Mouse (Mus musculus): Measurements from ENCODE around the gene Stat4. TPM values are rescaled to one million over a fixed set of nuclear protein-coding genes. Genes with fewer than 3 reads are reported as not detected.

Gene Stat4
- polyA plus RNA-seq, 1 experiment, result not detected

DNA sequence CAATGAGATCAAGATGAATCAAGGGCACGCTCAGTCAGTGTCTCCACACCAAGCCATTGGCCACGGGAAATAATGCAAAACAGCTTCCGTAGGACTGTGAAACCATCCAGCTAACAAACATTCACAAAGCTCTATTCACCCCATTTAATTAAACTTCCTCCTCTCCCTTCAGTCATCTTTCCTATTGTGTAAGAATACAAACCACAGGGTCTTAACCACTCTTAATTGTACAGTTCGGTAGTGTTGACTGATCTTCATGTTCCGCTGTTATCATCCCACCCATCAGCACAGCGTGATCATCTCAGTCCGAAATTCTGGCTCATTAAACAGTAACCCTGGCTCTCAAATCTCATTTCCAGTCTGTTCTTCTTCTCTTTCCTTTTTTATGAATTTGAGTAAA lies 25.8 kb downstream of the Stat4 start:
- H3K27me3 ChIP-seq (ENCODE audit: control insufficient read depth), result peaks cover 4% of the 10 kb centered on the region; the same call in 1 of the 2 replicates
- no peaks in the 10 kb centered on the region for H3K4me1 ChIP-seq (ENCODE audit: control insufficient read depth)
- TF ChIP-seq GATA1 (IDR thresholded peaks at IDR 0.05; ENCODE audit: low read length), result no peak
- no peak for TF ChIP-seq TAL1 (IDR thresholded peaks at IDR 0.05; ENCODE audit: low read length)
- no peaks in the 10 kb centered on the region for H3K9me3 ChIP-seq (ENCODE audit: control insufficient read depth, low read length)
- no peak overlapping the region for H3K4me3 ChIP-seq (replicated peaks)
- no peaks in the 10 kb centered on the region for H3K36me3 ChIP-seq (ENCODE audit: control insufficient read depth)

DNA sequence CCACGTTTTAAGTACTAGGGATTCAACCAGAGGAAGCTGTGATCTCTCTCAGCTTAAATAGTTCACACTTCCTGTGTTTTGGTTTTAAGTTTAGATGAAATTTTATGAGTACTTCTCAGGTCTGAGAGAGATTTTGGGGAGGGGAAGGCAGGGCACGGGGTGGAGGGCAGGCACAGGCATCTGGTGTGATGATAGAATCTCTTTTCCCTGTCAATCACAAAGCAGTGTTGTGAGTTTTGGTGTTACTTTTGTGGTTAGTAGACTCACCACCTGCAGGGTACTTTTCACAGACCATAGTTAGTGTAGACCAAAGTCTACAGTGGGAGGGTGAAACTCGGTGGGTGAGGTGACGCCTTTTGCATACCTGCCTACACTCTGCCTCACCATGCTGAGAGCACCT lies 32.7 kb downstream of the Stat4 start:
- Histone ChIP-seq H3K4me1 (ENCODE audit: control insufficient read depth) (no peaks in the 10 kb centered on the region), H3K27me3 (ENCODE audit: control insufficient read depth) (no peaks in the 10 kb centered on the region), H3K36me3 (ENCODE audit: control insufficient read depth) (no peaks in the 10 kb centered on the region), H3K4me3 (replicated peaks) (no peak overlapping the region), H3K9me3 (ENCODE audit: control insufficient read depth, low read length) (no peaks in the 10 kb centered on the region)
- TF ChIP-seq TAL1 (IDR thresholded peaks at IDR 0.05; ENCODE audit: low read length) (no peak), GATA1 (IDR thresholded peaks at IDR 0.05; ENCODE audit: low read length) (no peak)

- no peaks in the 10 kb centered on the region for H3K36me3 ChIP-seq (ENCODE audit: control insufficient read depth)
Observed at GRCm38 (mm10) chr1:52021936-52022725, 35.2 kb downstream of the Stat4 start.

GRCm38 (mm10) chr1:52028686-52029085 lies 41.7 kb downstream of the Stat4 start:
- H3K27me3 ChIP-seq (ENCODE audit: control insufficient read depth), result no peaks in the 10 kb centered on the region
- H3K4me3 ChIP-seq (replicated peaks), result no peak overlapping the region
- H3K4me1 ChIP-seq (ENCODE audit: control insufficient read depth), result no peaks in the 10 kb centered on the region
- no peak for TF ChIP-seq GATA1 (IDR thresholded peaks at IDR 0.05; ENCODE audit: low read length)
- TF ChIP-seq TAL1 (IDR thresholded peaks at IDR 0.05; ENCODE audit: low read length), result no peak
- peaks cover 4% of the 10 kb centered on the region; the same call in 1 of the 2 replicates for H3K9me3 ChIP-seq (ENCODE audit: control insufficient read depth, low read length)
- H3K36me3 ChIP-seq (ENCODE audit: control insufficient read depth), result no peaks in the 10 kb centered on the region

More at GRCm38 (mm10) chr1:52021936-52022725, 35.2 kb downstream of the Stat4 start:
- TF ChIP-seq TAL1 (IDR thresholded peaks at IDR 0.05; ENCODE audit: low read length) (no peak), GATA1 (IDR thresholded peaks at IDR 0.05; ENCODE audit: low read length) (no peak)
- Histone ChIP-seq H3K27me3 (ENCODE audit: control insufficient read depth) (no peaks in the 10 kb centered on the region), H3K4me1 (ENCODE audit: control insufficient read depth) (no peaks in the 10 kb centered on the region), H3K9me3 (ENCODE audit: control insufficient read depth, low read length) (peaks cover 4% of the 10 kb centered on the region; the same call in 1 of the 2 replicates), H3K4me3 (replicated peaks) (no peak overlapping the region)

GRCm38 (mm10) chr1:52034816-52035752 lies 48.1 kb downstream of the Stat4 start:
- no peaks in the 10 kb centered on the region for H3K36me3 ChIP-seq (ENCODE audit: control insufficient read depth)

GRCm38 (mm10) chr1:52039151-52039550 lies 52.2 kb downstream of the Stat4 start:
- TF ChIP-seq TAL1 (IDR thresholded peaks at IDR 0.05; ENCODE audit: low read length), result no peak
- no peak for TF ChIP-seq GATA1 (IDR thresholded peaks at IDR 0.05; ENCODE audit: low read length)
- no peaks in the 10 kb centered on the region for H3K36me3 ChIP-seq (ENCODE audit: control insufficient read depth)
- H3K4me3 ChIP-seq (replicated peaks), result no peak overlapping the region
- H3K9me3 ChIP-seq (ENCODE audit: control insufficient read depth, low read length), result no peaks in the 10 kb centered on the region
- no peaks in the 10 kb centered on the region for H3K4me1 ChIP-seq (ENCODE audit: control insufficient read depth)
- no peaks in the 10 kb centered on the region for H3K27me3 ChIP-seq (ENCODE audit: control insufficient read depth)

More at GRCm38 (mm10) chr1:52034816-52035752, 48.1 kb downstream of the Stat4 start:
- Histone ChIP-seq H3K4me3 (replicated peaks) (no peak overlapping the region), H3K9me3 (ENCODE audit: control insufficient read depth, low read length) (no peaks in the 10 kb centered on the region), H3K27me3 (ENCODE audit: control insufficient read depth) (no peaks in the 10 kb centered on the region), H3K4me1 (ENCODE audit: control insufficient read depth) (no peaks in the 10 kb centered on the region)
- TF ChIP-seq TAL1 (IDR thresholded peaks at IDR 0.05; ENCODE audit: low read length) (no peak), GATA1 (IDR thresholded peaks at IDR 0.05; ENCODE audit: low read length) (no peak)

- no peak for TF ChIP-seq GATA1 (IDR thresholded peaks at IDR 0.05; ENCODE audit: low read length)
- no peak for TF ChIP-seq TAL1 (IDR thresholded peaks at IDR 0.05; ENCODE audit: low read length)
- no peaks in the 10 kb centered on the region for H3K9me3 ChIP-seq (ENCODE audit: control insufficient read depth, low read length)
- H3K27me3 ChIP-seq (ENCODE audit: control insufficient read depth), result no peaks in the 10 kb centered on the region
- no peaks in the 10 kb centered on the region for H3K36me3 ChIP-seq (ENCODE audit: control insufficient read depth)
- no peak overlapping the region for H3K4me3 ChIP-seq (replicated peaks)
- H3K4me1 ChIP-seq (ENCODE audit: control insufficient read depth), result no peaks in the 10 kb centered on the region
Observed at GRCm38 (mm10) chr1:52039626-52040025, 52.7 kb downstream of the Stat4 start.

- Histone ChIP-seq H3K4me3 (replicated peaks) (no peak overlapping the region), H3K36me3 (ENCODE audit: control insufficient read depth) (no peaks in the 10 kb centered on the region), H3K9me3 (ENCODE audit: control insufficient read depth, low read length) (no peaks in the 10 kb centered on the region), H3K4me1 (ENCODE audit: control insufficient read depth) (no peaks in the 10 kb centered on the region), H3K27me3 (ENCODE audit: control insufficient read depth) (no peaks in the 10 kb centered on the region)
- TF ChIP-seq GATA1 (IDR thresholded peaks at IDR 0.05; ENCODE audit: low read length), result no peak
- TF ChIP-seq TAL1 (IDR thresholded peaks at IDR 0.05; ENCODE audit: low read length), result no peak
Observed at GRCm38 (mm10) chr1:52040366-52041061, 53.6 kb downstream of the Stat4 start.

Data from erythroblast, embryonic 14.5 days (primary cell).